In genomic region chr14:11672981-11673547, GRCm38 (mm10) we compare ENCODE assay signal across 17 mouse cellular contexts.
A peak's percentile ranks its signal among the peaks of the same experiment; 100 is the strongest.
DNase-seq lines count a peak whose midpoint lies in the region; ATAC-seq and TF ChIP-seq lines count a peak whose summit lies in the region.
"Had no signal": no experiment of that assay in that cellular context is flagged by ENCODE, and none has a peak within 500 bp of the region (broad histone marks: within the 10 kb centered on the region; RNA-seq: fewer than 3 reads in every experiment).

No protein-coding gene starts in this region.

- no peak overlapping the region for H3K4me2 ChIP-seq in heart, embryonic 16.5 days (ENCODE audit: low read depth, low read length)
- H3K4me2 ChIP-seq: limb, embryonic 13.5 days; midbrain, embryonic 15.5 days had no signal

- H3K27me3 ChIP-seq in heart, embryonic 16.5 days (ENCODE audit: control insufficient read depth, insufficient read depth, low read length) = no peaks in the 10 kb centered on the region
- H3K27me3 ChIP-seq in ES-Bruce4 (ENCODE audit: control insufficient read depth, insufficient read depth, low read length, poor library complexity, severe bottlenecking) = no peaks in the 10 kb centered on the region
- H3K27me3 ChIP-seq in cerebellum, adult 2 months (ENCODE audit: control insufficient read depth, insufficient read depth, low read length) = no peaks in the 10 kb centered on the region
- H3K27me3 ChIP-seq: megakaryocyte, embryonic 14.5 days; midbrain, embryonic 15.5 days had no signal

- WGBS in heart, embryonic 16.5 days = 74% methylated on average over 3 of the region's 3 CpGs
- WGBS in cerebellum, adult 2 months = 8% methylated on average over 3 of the region's 3 CpGs

- H3K27ac ChIP-seq in heart, embryonic 16.5 days (ENCODE audit: low read length) = no peak overlapping the region
- peak overlapping the region; percentile 42; the same call in 1 of the 2 replicates for H3K27ac ChIP-seq in ES-Bruce4 (ENCODE audit: insufficient read depth, low read length)
- no peak overlapping the region for H3K27ac ChIP-seq in ES-E14 (ENCODE audit: insufficient read depth, low read depth, low read length, poor library complexity, severe bottlenecking)
- peak overlapping the region; percentile 92 for H3K27ac ChIP-seq in cerebellum, adult 2 months (ENCODE audit: insufficient read depth, low read length)
- H3K27ac ChIP-seq: limb, embryonic 13.5 days; liver, embryonic 14.5 days; midbrain, embryonic 15.5 days had no signal

- peaks cover 4% of the 10 kb centered on the region; the same call in 1 of the 2 replicates for H3K9me3 ChIP-seq in heart, embryonic 16.5 days (replicated peaks; ENCODE audit: control insufficient read depth, low read length)
- H3K9me3 ChIP-seq in ES-Bruce4 (replicated peaks; ENCODE audit: control insufficient read depth, insufficient read depth, low read length, poor library complexity, severe bottlenecking) (peaks cover 3% of the 10 kb centered on the region; the same call in 1 of the 2 replicates), ES-E14 (ENCODE audit: control insufficient read depth, insufficient read depth, low read depth, low read length) (no peaks in the 10 kb centered on the region)
- H3K9me3 ChIP-seq: limb, embryonic 13.5 days; midbrain, embryonic 15.5 days had no signal

- H3K4me1 ChIP-seq in heart, embryonic 16.5 days (ENCODE audit: control insufficient read depth, insufficient read depth, low read length) = peaks cover 13% of the 10 kb centered on the region
- peaks cover 5% of the 10 kb centered on the region for H3K4me1 ChIP-seq in ES-Bruce4 (ENCODE audit: control insufficient read depth, insufficient read depth, low read length)
- H3K4me1 ChIP-seq in ES-E14 (ENCODE audit: control insufficient read depth in 2 of 2, insufficient read depth in 2 of 2, low read length in 2 of 2, poor library complexity in 1 of 2) = peaks cover 3 to 17% of the 10 kb centered on the region in 2 experiments; a peak in 3 of 4 replicates
- peaks cover 31% of the 10 kb centered on the region for H3K4me1 ChIP-seq in cerebellum, adult 2 months (ENCODE audit: control insufficient read depth, insufficient read depth, low read length)
- H3K4me1 ChIP-seq: megakaryocyte, embryonic 14.5 days had no signal

- no peaks in the 10 kb centered on the region for H3K36me3 ChIP-seq in heart, embryonic 16.5 days (ENCODE audit: control insufficient read depth, insufficient read depth)
- H3K36me3 ChIP-seq in ES-Bruce4 (ENCODE audit: control insufficient read depth, insufficient read depth, low read length, poor library complexity, severe bottlenecking) (no peaks in the 10 kb centered on the region), ES-E14 (ENCODE audit: control insufficient read depth, insufficient read depth, low read length, poor library complexity, severe bottlenecking) (no peaks in the 10 kb centered on the region; the same call in 1 of the 2 replicates)
- H3K36me3 ChIP-seq: limb, embryonic 13.5 days; midbrain, embryonic 15.5 days had no signal

- no peak for DNase-seq in heart, postnatal 10 days
- DNase-seq in ES-E14 (ENCODE audit: low read depth, low spot score) = peak; percentile 58
- DNase-seq in cerebellum, adult 2 months = peak; percentile 94 to 96
- no peak for DNase-seq in kidney, adult 11 months
- DNase-seq in gastrocnemius, adult 18-20 months (ENCODE audit: low spot score) = no peak
- no peak for DNase-seq in embryo, embryonic 9.5 days (ENCODE audit: extremely low spot score)
- DNase-seq: adrenal gland, adult 8-10 months; heart, adult 11 months; heart, postnatal 14 days; kidney, postnatal 10 days had no signal

- intact Hi-C loops in heart, postnatal 10 days (cut with DNase I) = no loop called here

- in situ Hi-C loops in ES-E14 (cut with MboI; ENCODE audit: low sequenced_read_pairs in 2 of 2, unreplicated experiment in 2 of 2) = no loop called here

- TF ChIP-seq POLR2A in ES-Bruce4 (IDR thresholded peaks at IDR 0.05; ENCODE audit: insufficient read depth, low read length) = no peak
- TF ChIP-seq POLR2A in cerebellum, adult 2 months (IDR thresholded peaks at IDR 0.05; ENCODE audit: borderline replicate concordance, insufficient read depth, low read length) = peak; percentile 31; the same call in 1 of the 2 replicates

- peak; percentile 25; the same call in 1 of the 2 replicates for ATAC-seq in heart, embryonic 16.5 days (replicated peaks; ENCODE audit: extremely low read depth, insufficient read depth, low FRiP score)
- ATAC-seq: intestine, embryonic 16.5 days; midbrain, embryonic 15.5 days had no signal

- no peak for TF ChIP-seq EP300 in ES-Bruce4 (IDR thresholded peaks at IDR 0.05; ENCODE audit: insufficient read depth, low read depth, low read length)

- no peak for TF ChIP-seq CTCF in ES-Bruce4 (IDR thresholded peaks at IDR 0.05; ENCODE audit: low read depth, low read length)
- TF ChIP-seq CTCF in cerebellum, adult 2 months (IDR thresholded peaks at IDR 0.05; ENCODE audit: borderline replicate concordance, insufficient read depth, low read depth, low read length) = no peak

- H3K9ac ChIP-seq in heart, embryonic 16.5 days (ENCODE audit: low read length) = no peak overlapping the region
- H3K9ac ChIP-seq in ES-Bruce4 (ENCODE audit: low read depth, poor library complexity, severe bottlenecking) = no peak overlapping the region
- no peak overlapping the region for H3K9ac ChIP-seq in ES-E14 (ENCODE audit: insufficient read depth, low read depth, low read length, poor library complexity, severe bottlenecking)
- H3K9ac ChIP-seq: limb, embryonic 13.5 days; liver, embryonic 14.5 days; midbrain, embryonic 15.5 days had no signal

- no peak overlapping the region for H3K4me3 ChIP-seq in heart, embryonic 16.5 days (ENCODE audit: low read length)
- H3K4me3 ChIP-seq in ES-Bruce4 (ENCODE audit: low read depth, low read length) = no peak overlapping the region
- H3K4me3 ChIP-seq in ES-E14 (ENCODE audit: insufficient read depth in 1 of 2, low read depth in 1 of 2, low read length in 2 of 2, poor library complexity in 1 of 2, severe bottlenecking in 1 of 2) = no peak overlapping the region
- no peak overlapping the region for H3K4me3 ChIP-seq in cerebellum, adult 2 months (replicated peaks; ENCODE audit: insufficient read depth, low read depth, low read length)
- H3K4me3 ChIP-seq: limb, embryonic 13.5 days; megakaryocyte, embryonic 14.5 days; midbrain, embryonic 15.5 days had no signal

TF ChIP-seq in ES-E14, 5 proteins besides CTCF, POLR2A, EP300 and RAD21:
- TF ChIP-seq ZNF384 (IDR thresholded peaks at IDR 0.05; ENCODE audit: low read depth, low read length) (no peak), HCFC1 (IDR thresholded peaks at IDR 0.05; ENCODE audit: borderline replicate concordance, insufficient read depth, low read length) (no peak), ZC3H11A (IDR thresholded peaks at IDR 0.05; ENCODE audit: borderline replicate concordance, low read depth, low read length) (no peak), MAFK (IDR thresholded peaks at IDR 0.05; ENCODE audit: insufficient read depth, low read depth, low read length) (no peak), CHD2 (IDR thresholded peaks at IDR 0.05; ENCODE audit: low read depth, low read length) (no peak)

Comparison
In these comparisons a context has a peak if more than half of its experiments do, and no peak if none do; other contexts are left out.
1. H3K27ac ChIP-seq: peak in ES-Bruce4 (single experiment) and cerebellum, adult 2 months (single experiment); none in heart, embryonic 16.5 days (single experiment) and ES-E14 (single experiment).
2. DNase-seq: peak in ES-E14 (single experiment) and cerebellum, adult 2 months (2 of 2); none in heart, postnatal 10 days (0 of 2), kidney, adult 11 months (single experiment), gastrocnemius, adult 18-20 months (single experiment) and embryo, embryonic 9.5 days (single experiment).